Mouse (Mus musculus) urinary bladder, postnatal 36 days (tissue): ENCODE measurements around the gene Rad51b.

Source experiments
- DNase-seq, 2 experiments: peaks; one replicate each; pipeline ENCODE4 v3.0.0; 2022; ENCODE audit warnings: low spot score in 2 of 2, mixed read lengths in 1 of 2

The Rad51b gene

GRCm38 (mm10) chr12:79859354-79860247, 562.5 kb downstream of the Rad51b start:
- peak; percentile 55 to 80 for DNase-seq

- DNase-seq, result no peak
These were observed 563.1 kb downstream of the Rad51b start for GRCm38 (mm10) chr12:79860248-79860555.
